In the genomic region with DNA sequence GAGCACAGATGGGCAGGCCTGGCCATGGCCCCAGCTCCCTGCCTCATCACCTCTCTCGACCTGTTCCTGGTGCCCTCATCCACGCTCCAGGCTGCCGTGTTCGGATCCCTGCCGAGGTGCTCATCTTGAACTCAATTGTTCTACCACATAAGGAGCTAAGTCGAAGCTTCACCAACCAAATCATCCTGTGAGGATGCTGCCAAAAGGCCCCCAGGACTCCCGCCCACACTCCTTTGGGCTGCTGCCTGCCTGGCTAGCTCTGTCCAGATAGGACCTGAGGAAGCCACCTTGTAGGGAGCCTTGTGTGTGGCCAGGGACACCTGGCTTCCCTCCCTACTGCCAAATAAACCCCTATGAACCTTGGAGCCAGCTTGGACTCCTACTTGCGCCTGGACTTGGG, we compare ENCODE assay signal across 12 mouse cellular contexts. TPM values are rescaled to one million over a fixed set of nuclear protein-coding genes. Genes with fewer than 3 reads are reported as not detected.
DNase-seq lines count a peak whose midpoint lies in the region; ATAC-seq lines count a peak whose summit lies in the region.
"Had no signal": no experiment of that assay in that cellular context is flagged by ENCODE, and none has a peak within 500 bp of the region (broad histone marks: within the 10 kb centered on the region; RNA-seq: fewer than 3 reads in every experiment).

No protein-coding gene starts in this region.

- H3K4me3 ChIP-seq in neural tube, embryonic 11.5 days (ENCODE audit: low read depth, low read length): no peak overlapping the region
- H3K4me3 ChIP-seq in forebrain, embryonic 15.5 days: no peak overlapping the region
- peak overlapping the region; percentile 54 for H3K4me3 ChIP-seq in midbrain, embryonic 10.5 days

- WGBS in neural tube, embryonic 11.5 days: 42% methylated on average over 8 of the region's 8 CpGs
- whole genome bisulfite sequencing in forebrain, embryonic 15.5 days: 24% methylated on average over 8 of the region's 8 CpGs
- 31% methylated on average over 8 of the region's 8 CpGs for WGBS in midbrain, embryonic 10.5 days

- no peak for ATAC-seq in neural tube, embryonic 11.5 days (ENCODE audit: insufficient read depth, low FRiP score, low TSS enrichment)
- ATAC-seq in forebrain, embryonic 15.5 days (replicated peaks): no peak; the same call in 1 of the 2 replicates

- peak overlapping the region; percentile 71 for H3K27ac ChIP-seq in neural tube, embryonic 11.5 days (ENCODE audit: low read depth, low read length)
- H3K27ac ChIP-seq in forebrain, embryonic 15.5 days (replicated peaks): peak overlapping the region; percentile 75
- H3K27ac ChIP-seq in midbrain, embryonic 10.5 days (replicated peaks): peak overlapping the region; percentile 91

- H3K4me1 ChIP-seq in neural tube, embryonic 11.5 days (ENCODE audit: control insufficient read depth, insufficient read depth, low read length): peaks cover 47% of the 10 kb centered on the region
- H3K4me1 ChIP-seq in forebrain, embryonic 15.5 days: peaks cover 58% of the 10 kb centered on the region
- peaks cover 82% of the 10 kb centered on the region for H3K4me1 ChIP-seq in midbrain, embryonic 10.5 days

- H3K36me3 ChIP-seq in neural tube, embryonic 11.5 days (ENCODE audit: control insufficient read depth, insufficient read depth, low read length): no peaks in the 10 kb centered on the region; the same call in 1 of the 2 replicates
- no peaks in the 10 kb centered on the region for H3K36me3 ChIP-seq in forebrain, embryonic 15.5 days
- H3K36me3 ChIP-seq in midbrain, embryonic 10.5 days: peaks cover 15% of the 10 kb centered on the region

- no peak overlapping the region; the same call in 1 of the 2 replicates for H3K4me2 ChIP-seq in neural tube, embryonic 11.5 days (ENCODE audit: low read depth)
- H3K4me2 ChIP-seq in forebrain, embryonic 15.5 days (replicated peaks): 0 out of 2 replicates have a peak overlapping the region, but pooled peaks have one; percentile 2
- H3K4me2 ChIP-seq: heart, embryonic 11.5 days had no signal

- no peak for DNase-seq in neural tube, embryonic 11.5 days (ENCODE audit: low spot score)
- no peak for DNase-seq in neural tube, embryonic 10.5 days (ENCODE audit: extremely low spot score, low spot score)
- no peak for DNase-seq in midbrain, embryonic 10.5 days (ENCODE audit: low spot score)
- DNase-seq in spleen, postnatal 10 days (ENCODE audit: low spot score in 2 of 2): no peak
- no peak for DNase-seq in frontal cortex, postnatal 10 days (ENCODE audit: low spot score in 2 of 2)
- DNase-seq in gastrocnemius, adult 8-10 months (ENCODE audit: low spot score in 2 of 2): no peak
- DNase-seq in natural killer cell, adult 2 months (ENCODE audit: low spot score in 2 of 2): no peak
- DNase-seq: adrenal gland, postnatal 25 days; lung, postnatal 36 days had no signal

- H3K9ac ChIP-seq in neural tube, embryonic 11.5 days (ENCODE audit: low read length): no peak overlapping the region
- H3K9ac ChIP-seq in forebrain, embryonic 15.5 days (replicated peaks): no peak overlapping the region

- no peaks in the 10 kb centered on the region for H3K9me3 ChIP-seq in neural tube, embryonic 11.5 days (ENCODE audit: control insufficient read depth, low read length)
- H3K9me3 ChIP-seq in forebrain, embryonic 15.5 days: no peaks in the 10 kb centered on the region
- no peaks in the 10 kb centered on the region for H3K9me3 ChIP-seq in midbrain, embryonic 10.5 days (replicated peaks)

- H3K27me3 ChIP-seq in neural tube, embryonic 11.5 days (ENCODE audit: control insufficient read depth, insufficient read depth, low read length): 0 out of 2 replicates have a peak, but pooled peaks cover 2% of the 10 kb centered on the region
- peaks cover 6% of the 10 kb centered on the region; the same call in 1 of the 2 replicates for H3K27me3 ChIP-seq in forebrain, embryonic 15.5 days
- peaks cover 39% of the 10 kb centered on the region for H3K27me3 ChIP-seq in midbrain, embryonic 10.5 days (ENCODE audit: low read depth, poor library complexity, severe bottlenecking)

RNA-seq across cellular contexts. Expression of gene Gmppa, which starts 7.1 kb away (rescaled TPM):
- 62.5 and 64.2 TPM in 2 replicates for polyA plus RNA-seq in neural tube, embryonic 11.5 days (2014; fragmentation: Nextera tagmentation; extraction: Ambion mirVana)
- 62.3 and 77.8 TPM in 2 replicates for polyA plus RNA-seq in forebrain, embryonic 15.5 days (2015; fragmentation: Nextera tagmentation; extraction: Ambion mirVana)
- 70.2 and 73.1 TPM in 2 replicates for polyA plus RNA-seq in midbrain, embryonic 10.5 days (2016; fragmentation: Nextera tagmentation; extraction: Ambion mirVana)
- 10 to 100 TPM; 41.1 to 50.3 (median 42.8) TPM for total RNA-seq in gastrocnemius, adult 8-10 months (2022)

RNA-seq across cellular contexts. Expression of gene Asic4, which starts 7.4 kb away (rescaled TPM):
- 2.3 and 2.9 TPM in 2 replicates for polyA plus RNA-seq in neural tube, embryonic 11.5 days (2014; fragmentation: Nextera tagmentation; extraction: Ambion mirVana)
- 2.8 and 4.1 TPM in 2 replicates for polyA plus RNA-seq in forebrain, embryonic 15.5 days (2015; fragmentation: Nextera tagmentation; extraction: Ambion mirVana)
- polyA plus RNA-seq in midbrain, embryonic 10.5 days (2016; fragmentation: Nextera tagmentation; extraction: Ambion mirVana): 6.1 and 17.7 TPM in 2 replicates
- not detected for total RNA-seq in gastrocnemius, adult 8-10 months (2022)
- total RNA-seq: liver, adult 2 months had no signal
- polyA plus RNA-seq: liver, adult 2 months had no signal

RNA-seq across cellular contexts. Expression of gene Chpf, which starts 36.3 kb away (rescaled TPM):
- 27.1 and 27.2 TPM in 2 replicates for polyA plus RNA-seq in neural tube, embryonic 11.5 days (2014; fragmentation: Nextera tagmentation; extraction: Ambion mirVana)
- polyA plus RNA-seq in forebrain, embryonic 15.5 days (2015; fragmentation: Nextera tagmentation; extraction: Ambion mirVana): 28.9 and 29.2 TPM in 2 replicates
- 24.4 and 25.2 TPM in 2 replicates for polyA plus RNA-seq in midbrain, embryonic 10.5 days (2016; fragmentation: Nextera tagmentation; extraction: Ambion mirVana)
- 1 to 10 TPM; 2.0 to 3.5 (median 2.5) TPM for total RNA-seq in gastrocnemius, adult 8-10 months (2022)

RNA-seq across cellular contexts. Expression of gene Tmem198, which starts 36.5 kb away (rescaled TPM):
- 12.3 and 13.7 TPM in 2 replicates for polyA plus RNA-seq in neural tube, embryonic 11.5 days (2014; fragmentation: Nextera tagmentation; extraction: Ambion mirVana)
- 53.4 and 55.4 TPM in 2 replicates for polyA plus RNA-seq in forebrain, embryonic 15.5 days (2015; fragmentation: Nextera tagmentation; extraction: Ambion mirVana)
- polyA plus RNA-seq in midbrain, embryonic 10.5 days (2016; fragmentation: Nextera tagmentation; extraction: Ambion mirVana): 9.9 and 17.4 TPM in 2 replicates
- total RNA-seq in gastrocnemius, adult 8-10 months (2022): not detected
